Mouse (Mus musculus) mouse trophoblast stem cell (cell line): ENCODE measurements around the gene Pakap.

ENCODE experiments used
- in situ Hi-C, 2 experiments: fragments of 300-500 bp; cut with MseI, MboI; formaldehyde crosslinking; loops; 2 replicates in 1 of 2; 3 replicates in 1 of 2; pipeline ENCODE4 v1.15.1; 2025

The Pakap gene

GRCm38 (mm10) chr4:57567666-57568206, at the start of gene Pakap:
Gene Pakap, plus strand, starts transcription at chr4:57568179.
- in situ Hi-C loops, result no loop called here

GRCm38 (mm10) chr4:57523456-57523855, 44.5 kb upstream of the Pakap start:
- in situ Hi-C loops, result no loop called here

- in situ Hi-C loops, result no loop called here
These were observed 43.5 kb upstream of the Pakap start for GRCm38 (mm10) chr4:57524461-57524860.

GRCm38 (mm10) chr4:57525221-57526011, 42.6 kb upstream of the Pakap start:
- in situ Hi-C loops, result no loop called here

- in situ Hi-C loops, result no loop called here
These were observed 39.7 kb upstream of the Pakap start for GRCm38 (mm10) chr4:57528296-57528695.

- in situ Hi-C loops, result no loop called here
These were observed 34.3 kb upstream of the Pakap start for GRCm38 (mm10) chr4:57533686-57534085.

GRCm38 (mm10) chr4:57534232-57534631, 33.7 kb upstream of the Pakap start:
- in situ Hi-C loops, result no loop called here

- in situ Hi-C loops, result no loop called here
These were observed 32.9 kb upstream of the Pakap start for GRCm38 (mm10) chr4:57535087-57535486.

- in situ Hi-C loops, result no loop called here
These were observed 29.8 kb upstream of the Pakap start for GRCm38 (mm10) chr4:57538029-57538688.

GRCm38 (mm10) chr4:57543692-57544256, 24.2 kb upstream of the Pakap start:
- in situ Hi-C loops, result no loop called here

- in situ Hi-C loops, result no loop called here
These were observed 20.2 kb upstream of the Pakap start for GRCm38 (mm10) chr4:57547785-57548184.

- in situ Hi-C loops, result no loop called here
These were observed 17.8 kb upstream of the Pakap start for GRCm38 (mm10) chr4:57550216-57550615.

- in situ Hi-C loops, result no loop called here
These were observed 10.9 kb upstream of the Pakap start for GRCm38 (mm10) chr4:57557102-57557501.

GRCm38 (mm10) chr4:57559438-57559837, 8.5 kb upstream of the Pakap start:
- in situ Hi-C loops, result no loop called here

- in situ Hi-C loops, result no loop called here
These were observed 8.0 kb upstream of the Pakap start for GRCm38 (mm10) chr4:57560010-57560409.

GRCm38 (mm10) chr4:57561055-57561454, 6.9 kb upstream of the Pakap start:
- in situ Hi-C loops, result no loop called here

- in situ Hi-C loops, result no loop called here
These were observed 2.7 kb upstream of the Pakap start for GRCm38 (mm10) chr4:57565283-57565682.

GRCm38 (mm10) chr4:57565811-57566210, 2.2 kb upstream of the Pakap start:
- in situ Hi-C loops, result no loop called here

- in situ Hi-C loops, result no loop called here
These were observed 489 bp downstream of the Pakap start for GRCm38 (mm10) chr4:57568268-57569068.

GRCm38 (mm10) chr4:57569069-57569355, 1.0 kb downstream of the Pakap start:
- in situ Hi-C loops, result no loop called here

- in situ Hi-C loops, result no loop called here
These were observed 1.7 kb downstream of the Pakap start for GRCm38 (mm10) chr4:57569711-57570110.

- in situ Hi-C loops, result no loop called here
These were observed 2.2 kb downstream of the Pakap start for GRCm38 (mm10) chr4:57570229-57570628.
